Mouse (Mus musculus) small intestine, adult 2 months (tissue): ENCODE data around the gene Gipr.

ENCODE experiments used
- CTCF ChIP-seq: fragments of 200-500 bp; IDR thresholded peaks from 2 replicates; pipeline ENCODE4 v1.5.1; 2012; ENCODE audit warnings: low read depth, mild to moderate bottlenecking, control low read depth, inconsistent platforms, low read length, moderate library complexity, mixed read lengths; ENCODE audit not compliant: insufficient replicate concordance, insufficient read length; ENCODE audit errors: extremely low read depth
- POLR2A ChIP-seq: fragments of 200-500 bp; IDR thresholded peaks from 2 replicates; pipeline ENCODE4 v1.6.1; 2012; ENCODE audit warnings: low read depth, mild to moderate bottlenecking, control low read depth, inconsistent platforms, low read length, moderate library complexity

GRCm38 (mm10) chr7:19213385-19213784, 47.5 kb upstream of the Gipr start:
- no peak for TF ChIP-seq POLR2A
- TF ChIP-seq CTCF = no peak
